Mouse (Mus musculus) E14TG2a.4 (cell line): ENCODE data around the gene Rbck1.

Experiments
- CTCF ChIP-seq: conservative IDR thresholded peaks from 2 replicates; pipeline ENCODE4 v1.5.1; 2014; ENCODE audit warnings: low read length
- POU5F1 ChIP-seq: IDR thresholded peaks from 2 replicates; pipeline ENCODE4 v1.6.1; 2014; ENCODE audit warnings: low read length, borderline replicate concordance

DNA sequence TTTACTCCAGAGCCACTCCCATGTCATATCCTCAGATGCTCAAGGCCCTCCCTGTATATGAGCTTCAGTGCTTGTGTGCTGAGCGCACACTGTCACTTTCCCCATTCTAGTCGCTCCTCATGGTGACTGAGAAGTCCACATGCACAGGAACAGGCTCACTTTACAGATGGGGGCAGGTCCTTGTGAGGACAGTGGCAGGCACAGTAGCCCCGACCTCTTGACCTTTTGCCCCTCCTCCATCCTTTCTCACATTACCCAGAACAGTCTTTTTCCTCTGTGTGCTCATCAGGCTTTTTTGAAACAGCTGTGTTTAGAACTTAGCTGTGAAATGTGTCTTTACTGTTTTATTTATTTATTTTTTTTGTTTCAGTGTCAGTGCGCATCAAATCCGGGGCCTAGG lies 28.7 kb downstream of the Rbck1 start:
- no peak for TF ChIP-seq CTCF
- no peak for TF ChIP-seq POU5F1
